Mouse (Mus musculus): ENCODE results near the gene Camta1.

Gene Camta1

DNA sequence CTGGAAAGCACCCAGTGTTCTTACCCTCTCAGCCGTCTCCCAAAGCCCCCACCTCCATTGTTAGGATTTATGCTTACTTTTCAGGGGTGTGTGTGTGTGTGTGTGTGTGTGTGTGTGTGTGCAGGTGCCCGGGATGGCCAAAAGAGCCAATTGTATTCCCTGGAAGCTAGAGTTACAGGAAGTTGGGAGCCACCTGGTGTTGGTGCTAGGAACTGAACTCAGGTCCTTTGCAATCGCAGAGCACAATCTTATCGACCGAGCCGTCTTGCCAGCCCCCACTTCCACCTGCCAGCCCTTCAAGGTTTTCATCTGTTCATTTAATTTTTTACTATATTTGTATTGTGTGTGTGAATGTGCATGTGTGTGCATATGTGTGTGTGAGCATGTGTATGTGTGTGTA lies 31.6 kb upstream of the Camta1 start:
- no peak for TF ChIP-seq GATA4 (IDR thresholded peaks at IDR 0.05; ENCODE audit: insufficient replicate concordance, low read length)

DNA sequence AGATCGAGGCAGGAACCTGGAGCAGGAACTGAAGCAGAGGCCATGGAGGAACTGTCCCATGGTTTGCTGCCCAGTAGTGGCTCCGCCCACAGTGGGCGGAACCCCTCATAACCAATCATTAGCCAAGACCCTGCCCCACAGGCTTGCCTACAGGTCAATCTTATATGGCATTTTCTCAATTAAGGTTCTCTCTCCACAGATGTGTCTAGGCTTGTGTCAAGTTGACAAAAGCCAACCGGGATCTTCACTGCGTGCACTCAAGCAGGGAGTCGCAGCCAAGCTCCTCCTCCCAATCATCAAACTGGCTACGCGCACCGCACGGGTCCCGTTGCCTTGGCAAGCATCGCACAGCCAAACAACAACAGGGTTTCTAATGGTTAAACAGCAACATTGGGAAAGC lies 19.9 kb upstream of the Camta1 start:
- no peak for TF ChIP-seq GATA4 (IDR thresholded peaks at IDR 0.05; ENCODE audit: insufficient replicate concordance, low read length)

DNA sequence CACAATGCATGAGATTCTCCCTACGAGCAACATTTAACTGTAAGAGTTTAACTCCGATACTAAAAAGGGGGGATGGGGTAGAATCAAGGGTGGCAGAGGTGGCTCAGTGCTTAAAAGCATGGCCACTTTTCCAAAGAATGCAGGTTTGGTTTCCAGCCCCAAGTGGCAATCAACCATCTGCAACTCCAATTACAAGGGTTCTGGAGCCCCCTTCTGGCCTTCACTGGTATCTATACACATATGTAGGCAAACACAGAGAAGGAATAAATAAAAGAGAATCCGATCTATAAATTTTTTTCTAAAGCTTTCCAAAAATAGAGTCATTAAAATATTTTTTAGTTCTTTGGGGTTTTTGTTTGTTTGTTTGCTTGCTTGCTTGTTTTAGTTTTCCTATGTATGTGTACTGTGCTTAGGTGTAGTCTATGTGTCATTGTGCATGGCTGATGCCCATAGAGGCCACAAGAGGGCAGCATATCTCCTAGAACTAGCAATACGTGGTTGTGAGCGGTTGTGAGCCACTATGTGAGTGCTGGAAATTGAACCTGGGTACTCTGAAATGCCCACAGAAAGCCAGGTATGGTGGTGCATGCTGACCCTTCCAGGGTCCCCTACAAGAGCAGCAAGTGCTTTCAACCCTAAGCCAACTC lies 18.5 kb upstream of the Camta1 start:
- no peak for TF ChIP-seq GATA4 (IDR thresholded peaks at IDR 0.05; ENCODE audit: insufficient replicate concordance, low read length)

DNA sequence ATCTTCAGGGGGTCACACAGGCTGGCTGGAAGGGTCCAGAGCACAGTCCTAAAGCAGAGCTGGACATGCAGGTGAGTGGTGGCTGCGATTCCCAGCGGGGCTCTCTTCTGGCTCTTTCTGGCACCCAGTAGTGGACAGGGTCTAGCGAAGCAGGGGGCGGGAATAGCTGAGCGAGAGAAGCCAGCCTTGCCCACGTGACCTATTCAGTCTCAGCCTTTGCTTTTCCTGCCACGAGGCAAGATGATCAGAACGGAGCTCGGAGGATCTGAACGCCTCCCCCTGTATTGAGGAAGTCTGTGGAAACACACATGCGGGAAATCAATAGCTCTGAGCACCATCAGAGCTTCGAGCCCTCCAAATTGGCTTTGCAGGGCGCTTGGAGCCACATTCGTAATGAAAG lies 14.7 kb upstream of the Camta1 start:
- no peak for TF ChIP-seq GATA4 (IDR thresholded peaks at IDR 0.05; ENCODE audit: insufficient replicate concordance, low read length)

DNA sequence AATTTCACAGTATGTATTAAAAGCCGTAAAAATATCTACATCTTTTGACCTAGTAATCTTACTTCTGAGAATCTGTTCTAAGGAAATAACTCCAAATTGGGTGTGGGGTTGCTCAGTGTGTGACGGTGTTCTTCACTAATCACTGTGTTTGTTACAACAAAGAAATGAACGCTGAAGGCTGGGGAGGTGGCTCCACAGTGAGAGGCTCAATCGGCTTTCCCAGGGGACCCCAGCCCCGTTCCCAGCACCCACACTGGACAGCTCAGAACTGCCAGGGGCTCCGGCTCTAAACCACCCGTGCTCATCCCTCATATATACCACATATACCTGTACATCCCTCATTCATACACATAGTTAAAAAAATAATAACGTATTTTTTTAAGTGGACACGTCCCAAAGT lies 1.8 kb upstream of the Camta1 start:
- TF ChIP-seq GATA4 (IDR thresholded peaks at IDR 0.05; ENCODE audit: insufficient replicate concordance, low read length) = no peak

DNA sequence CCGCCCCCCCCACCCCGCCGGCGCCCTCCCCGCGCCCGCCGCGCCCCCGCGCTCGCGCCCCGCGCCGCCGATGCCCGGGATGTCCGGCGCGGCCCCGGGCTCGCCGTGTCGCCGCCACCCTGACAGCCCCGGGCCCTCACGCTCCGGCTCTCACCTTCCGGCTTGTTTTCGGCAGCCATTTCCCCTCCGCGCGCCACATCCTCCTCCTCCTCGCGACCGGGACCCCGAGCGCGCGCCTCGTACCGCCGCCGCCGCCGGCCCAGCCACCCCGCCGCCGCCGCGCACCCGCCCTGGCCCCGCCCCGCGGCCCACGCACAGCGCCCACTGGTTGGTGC lies 238 bp downstream of the Camta1 start:
- TF ChIP-seq GATA4 (IDR thresholded peaks at IDR 0.05; ENCODE audit: insufficient replicate concordance, low read length) = no peak

DNA sequence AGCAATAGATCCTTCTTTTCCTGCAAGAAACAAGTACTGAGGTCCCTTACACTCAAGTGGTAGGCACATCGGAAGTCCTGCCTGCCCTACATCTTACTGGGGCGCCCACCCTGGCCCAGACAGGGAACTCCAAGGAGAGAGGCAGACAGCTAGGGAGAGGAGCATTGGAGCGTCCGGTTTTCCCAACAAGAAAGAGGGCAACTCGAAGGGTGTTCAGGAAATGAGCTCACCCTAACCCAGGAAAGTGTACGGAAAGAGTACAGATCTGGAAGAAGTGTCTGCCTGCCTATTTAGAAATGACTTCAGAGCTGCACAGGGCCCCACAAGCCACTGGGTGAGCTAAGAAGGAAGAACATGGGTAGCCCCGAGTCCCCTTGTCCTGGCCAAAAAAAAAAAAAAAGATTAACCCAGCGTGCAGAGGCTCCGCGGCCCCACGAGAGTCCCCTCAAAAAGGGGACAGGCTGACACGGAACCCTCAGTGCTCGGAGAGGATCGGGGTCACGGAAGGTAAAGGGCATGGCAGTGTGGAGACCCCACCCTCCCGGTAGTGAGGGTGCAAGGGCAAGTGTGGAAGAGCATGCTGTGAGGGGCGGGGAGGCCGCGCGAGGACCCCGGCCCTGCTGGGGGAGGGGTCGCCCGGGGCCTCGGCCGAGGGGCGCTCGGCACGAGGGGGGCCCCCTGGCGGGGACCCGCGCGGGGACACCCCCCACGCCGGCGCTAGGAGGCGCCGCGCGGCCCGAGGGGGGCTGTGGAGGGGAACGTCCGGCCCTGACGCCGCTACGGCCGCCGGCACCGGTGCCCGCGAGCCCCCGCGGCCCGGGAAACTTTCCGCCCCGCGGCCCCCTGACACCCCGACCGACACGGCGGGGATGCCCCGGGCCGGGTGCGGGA lies 990 bp downstream of the Camta1 start:
- TF ChIP-seq GATA4 (IDR thresholded peaks at IDR 0.05; ENCODE audit: insufficient replicate concordance, low read length) = no peak

DNA sequence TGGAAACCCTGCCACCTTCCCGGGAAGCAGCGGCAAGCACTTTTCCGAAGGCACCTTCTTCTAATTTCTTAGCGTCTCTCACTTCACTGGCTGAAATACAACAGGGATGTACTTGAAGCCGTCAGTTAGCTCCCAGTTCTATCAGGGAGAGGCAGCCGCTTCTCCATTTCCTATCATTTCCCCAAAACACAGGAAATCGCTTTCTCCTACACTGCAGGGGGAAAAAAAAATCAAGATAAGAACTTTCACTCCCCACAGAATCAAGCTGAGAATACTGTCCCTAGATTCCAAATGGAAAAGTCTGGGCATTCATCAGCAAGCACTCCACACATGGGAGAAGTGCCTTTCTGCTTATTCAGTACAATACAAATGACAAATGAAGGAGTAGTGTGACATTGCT lies 2.4 kb downstream of the Camta1 start:
- TF ChIP-seq GATA4 (IDR thresholded peaks at IDR 0.05; ENCODE audit: insufficient replicate concordance, low read length) = no peak

DNA sequence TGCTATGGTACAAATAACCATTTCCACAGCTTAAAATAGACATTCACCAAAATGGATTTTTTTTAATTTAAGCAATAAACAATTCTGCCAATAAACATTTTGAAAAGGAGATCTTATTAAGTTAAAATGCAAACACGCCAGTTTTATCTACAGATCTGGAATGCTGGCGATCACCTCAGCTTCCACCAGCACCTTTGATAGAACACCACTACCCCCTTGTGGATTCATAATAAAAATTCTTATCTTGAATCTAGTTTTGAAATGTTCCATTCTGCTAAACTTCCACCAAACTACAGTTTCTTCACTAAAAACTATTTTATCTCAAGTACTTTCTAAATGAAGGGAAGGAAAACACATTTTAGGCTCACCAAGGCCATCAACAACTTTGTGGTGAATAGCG lies 7.7 kb downstream of the Camta1 start:
- no peak for TF ChIP-seq GATA4 (IDR thresholded peaks at IDR 0.05; ENCODE audit: insufficient replicate concordance, low read length)

DNA sequence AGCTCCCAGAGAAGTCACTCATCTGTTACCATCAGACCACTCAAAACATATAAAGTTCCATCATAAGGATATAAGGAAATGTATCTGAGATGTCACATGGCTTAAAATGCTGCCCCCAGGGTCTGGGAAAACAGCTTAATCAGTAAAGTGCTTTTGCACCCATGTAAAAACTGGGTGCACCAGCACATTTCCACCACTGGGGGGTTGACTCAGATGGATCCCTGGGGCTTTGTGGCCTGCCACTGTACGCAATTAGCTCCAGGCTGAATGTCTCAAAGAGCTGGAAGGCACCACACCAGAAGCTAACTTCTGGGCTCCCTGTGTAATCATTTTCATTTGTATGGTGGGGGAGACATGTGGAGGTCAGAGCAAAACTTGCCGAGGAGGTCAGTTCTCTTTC lies 10.5 kb downstream of the Camta1 start:
- no peak for TF ChIP-seq GATA4 (IDR thresholded peaks at IDR 0.05; ENCODE audit: insufficient replicate concordance, low read length)

DNA sequence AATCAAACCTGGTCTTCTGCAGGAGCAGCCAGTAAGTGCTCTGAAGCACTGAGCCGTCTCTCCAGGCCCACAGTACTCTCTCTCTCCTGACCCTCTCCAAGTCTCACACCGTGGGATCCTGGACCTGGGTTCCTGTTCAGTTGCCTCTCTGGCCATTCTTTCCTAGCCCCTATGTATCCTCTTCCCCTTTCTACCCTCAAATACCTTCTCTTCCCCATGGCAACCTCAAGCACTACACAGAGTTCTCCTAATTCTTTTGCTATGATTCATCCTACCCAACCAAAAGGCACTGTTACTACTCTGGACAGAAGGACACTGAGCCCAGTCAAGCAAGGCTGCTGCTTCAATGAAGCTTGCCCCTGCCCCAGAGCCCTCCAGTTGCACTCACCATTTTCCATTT lies 19.1 kb downstream of the Camta1 start:
- no peak for TF ChIP-seq GATA4 (IDR thresholded peaks at IDR 0.05; ENCODE audit: insufficient replicate concordance, low read length)

DNA sequence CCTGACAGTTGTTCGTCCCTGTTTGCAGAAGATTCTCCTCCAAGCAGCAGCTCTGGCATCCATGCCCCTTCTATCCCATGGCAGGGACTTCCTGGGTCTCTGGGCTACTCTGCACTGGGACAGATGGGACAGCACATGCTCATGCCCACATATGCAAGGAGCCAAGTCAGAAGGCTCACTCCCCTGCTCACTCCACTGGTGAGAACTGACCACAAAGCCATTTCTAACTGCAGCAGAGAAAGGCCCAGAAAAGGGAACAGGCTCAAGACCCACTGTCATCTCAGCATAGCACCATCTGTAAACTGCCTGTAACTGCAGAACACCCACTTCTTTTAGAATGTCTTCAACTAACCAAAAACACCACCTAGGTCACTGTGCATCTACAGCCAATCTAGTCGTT lies 23.2 kb downstream of the Camta1 start:
- TF ChIP-seq GATA4 (IDR thresholded peaks at IDR 0.05; ENCODE audit: insufficient replicate concordance, low read length) = no peak

DNA sequence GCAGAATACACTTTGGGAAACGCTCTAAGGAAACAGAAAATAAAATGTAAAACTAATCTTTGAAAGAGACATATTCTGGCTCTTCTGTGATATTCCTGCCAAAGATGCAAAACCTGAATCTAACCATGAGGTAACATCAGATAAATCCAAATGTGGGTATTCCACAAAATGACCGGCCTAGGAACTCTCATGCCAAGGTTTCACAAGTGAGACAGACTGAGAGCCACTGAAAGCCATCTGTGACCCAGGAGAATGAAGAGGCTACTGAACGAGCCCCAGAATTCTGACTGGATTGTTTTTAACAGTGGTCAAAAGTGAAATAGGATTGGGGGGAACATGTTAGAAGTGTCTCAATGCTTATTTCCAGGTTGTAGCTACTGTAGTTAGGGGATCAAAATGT lies 25.8 kb downstream of the Camta1 start:
- TF ChIP-seq GATA4 (IDR thresholded peaks at IDR 0.05; ENCODE audit: insufficient replicate concordance, low read length) = no peak

DNA sequence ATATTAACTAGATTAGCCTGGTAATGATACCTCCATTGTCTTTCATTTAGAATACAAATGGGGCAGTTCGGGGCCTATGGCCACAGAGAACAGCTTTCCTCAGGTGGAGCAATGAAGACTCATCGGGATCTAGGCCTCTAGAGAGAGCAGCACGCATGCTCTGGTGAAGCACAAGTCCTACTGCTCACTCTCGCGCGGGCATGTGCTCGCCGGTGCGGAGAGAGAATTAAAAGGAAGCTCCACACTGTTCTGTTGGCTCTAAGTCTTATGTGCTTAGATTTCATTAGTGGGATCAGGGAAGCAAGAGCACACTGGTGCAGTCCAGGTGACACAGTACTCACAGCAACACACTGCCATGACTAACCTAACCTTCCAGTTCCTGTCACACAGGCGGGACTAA lies 27.1 kb downstream of the Camta1 start:
- no peak for TF ChIP-seq GATA4 (IDR thresholded peaks at IDR 0.05; ENCODE audit: insufficient replicate concordance, low read length)

DNA sequence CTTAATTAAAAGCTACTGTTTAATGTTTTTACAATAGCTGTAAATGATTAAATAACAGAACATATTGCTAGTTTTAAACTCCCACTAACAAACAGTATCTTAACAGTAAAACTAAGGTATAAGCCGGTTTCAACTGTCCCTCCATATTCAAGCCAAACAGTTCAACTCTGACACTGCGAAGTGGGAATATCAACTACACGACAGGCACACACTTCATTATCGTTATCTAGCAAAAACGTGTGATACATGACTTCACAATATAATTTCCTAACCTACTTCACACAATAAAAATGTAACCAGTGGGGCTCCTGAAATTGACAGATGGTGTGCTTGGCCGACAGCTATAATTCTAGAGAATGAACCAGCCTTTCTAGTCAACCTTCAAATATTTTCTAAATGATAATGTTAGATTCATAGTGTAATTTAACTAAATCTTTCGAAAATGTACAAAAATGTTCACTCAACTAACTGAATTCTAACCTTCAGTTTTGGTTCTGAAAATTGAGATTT lies 27.7 kb downstream of the Camta1 start:
- TF ChIP-seq GATA4 (IDR thresholded peaks at IDR 0.05; ENCODE audit: insufficient replicate concordance, low read length) = no peak

DNA sequence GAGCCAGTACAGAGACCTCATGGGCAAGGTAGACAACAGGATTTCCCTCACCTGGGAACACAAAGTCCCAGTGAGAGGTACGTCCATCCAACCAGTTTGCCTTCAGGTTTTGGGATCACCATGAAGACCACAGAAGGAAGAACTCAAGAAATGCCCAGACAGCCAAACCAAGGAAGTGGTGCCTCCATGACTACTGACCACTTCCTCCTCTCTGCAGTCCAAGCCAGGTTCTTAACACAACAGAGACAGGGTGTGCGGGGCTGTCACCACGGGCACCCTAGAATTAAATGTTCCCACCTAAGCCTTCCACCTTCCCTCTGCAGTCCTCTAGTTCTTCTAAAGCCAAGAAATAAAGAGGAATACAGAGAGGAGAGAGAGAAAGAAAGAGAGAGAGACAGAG lies 33.8 kb downstream of the Camta1 start:
- TF ChIP-seq GATA4 (IDR thresholded peaks at IDR 0.05; ENCODE audit: insufficient replicate concordance, low read length) = no peak

DNA sequence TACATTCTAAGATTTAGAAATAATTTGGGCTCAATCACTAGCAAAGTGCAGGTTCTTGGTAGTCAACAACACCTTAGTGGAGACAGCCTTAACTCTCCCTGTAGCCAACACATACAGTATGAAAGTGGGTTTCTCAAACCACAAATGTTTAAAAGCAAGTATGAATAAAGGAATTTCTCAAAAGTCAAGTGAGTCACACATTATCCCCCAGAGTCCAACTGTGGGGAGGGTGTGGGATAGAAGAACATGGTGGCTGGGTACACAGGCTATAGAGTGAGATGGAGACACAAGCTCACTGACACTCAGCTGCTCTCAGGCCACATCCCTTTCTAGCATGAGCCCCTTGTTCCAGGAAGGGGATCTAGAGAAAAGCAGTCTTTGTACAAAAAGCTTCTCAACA lies 34.3 kb downstream of the Camta1 start:
- TF ChIP-seq GATA4 (IDR thresholded peaks at IDR 0.05; ENCODE audit: insufficient replicate concordance, low read length) = no peak
